Mouse (Mus musculus) MEL (cell line): ENCODE results near the gene Col1a1. TPM values are rescaled to one million over a fixed set of nuclear protein-coding genes. Genes with fewer than 3 reads are reported as not detected.

Experiments
- DNase-seq: peaks from one replicate; pipeline ENCODE4 v3.0.0; 2011; ENCODE audit warnings: low read depth, low spot score
- H3K27ac ChIP-seq: 2 replicates; pipeline ENCODE4 v1.5.1; 2012; ENCODE audit warnings: low read depth, mild to moderate bottlenecking, control low read depth, low read length, moderate library complexity; ENCODE audit not compliant: control insufficient read depth
- H3K27me3 ChIP-seq, 2 experiments: fragments of 150-350 bp in 1 of 2; sonication (generic) in 1 of 2; 2 replicates each; pipeline ENCODE4 v1.6.1; 2012; ENCODE audit warnings: low read length in 2 of 2, mild to moderate bottlenecking in 2 of 2, improper control_type of control experiment in 1 of 2, moderate library complexity in 1 of 2; ENCODE audit not compliant: insufficient read depth in 2 of 2, control insufficient read depth in 1 of 2
- H3K36me3 ChIP-seq, 2 experiments: 2 replicates each; pipeline ENCODE4 v1.6.1; 2012 to 2014; ENCODE audit warnings: low read length in 2 of 2, improper control_type of control experiment in 1 of 2, inconsistent platforms in 1 of 2, mild to moderate bottlenecking in 1 of 2; ENCODE audit not compliant: insufficient read depth in 2 of 2, control insufficient read depth in 1 of 2
- H3K4me1 ChIP-seq, 2 experiments: fragments of 150-350 bp in 1 of 2; sonication (generic) in 1 of 2; 2 replicates each; pipeline ENCODE4 v1.6.1; 2012; ENCODE audit warnings: low read length in 2 of 2, improper control_type of control experiment in 1 of 2, mild to moderate bottlenecking in 1 of 2; ENCODE audit not compliant: insufficient read depth in 2 of 2, control insufficient read depth in 1 of 2
- H3K4me3 ChIP-seq, 2 experiments: fragments of 150-350 bp in 1 of 2; sonication (generic) in 1 of 2; 2 replicates each; pipeline ENCODE4 v1.5.1; 2012; ENCODE audit warnings: low read depth in 2 of 2, low read length in 2 of 2, mild to moderate bottlenecking in 2 of 2, moderate library complexity in 2 of 2, control low read depth in 1 of 2, improper control_type of control experiment in 1 of 2; ENCODE audit not compliant: control insufficient read depth in 1 of 2, insufficient read depth in 1 of 2
- H3K79me2 ChIP-seq: 2 replicates; pipeline ENCODE4 v1.6.1; 2012; ENCODE audit warnings: mild to moderate bottlenecking, low read length, moderate library complexity; ENCODE audit not compliant: control insufficient read depth, poor library complexity, insufficient read depth
- H3K9ac ChIP-seq: 2 replicates; pipeline ENCODE4 v1.6.1; 2012; ENCODE audit warnings: low read depth, mild to moderate bottlenecking, control low read depth, low read length, moderate library complexity; ENCODE audit not compliant: control insufficient read depth, poor library complexity, severe bottlenecking
- H3K9me3 ChIP-seq: fragments of 150-350 bp; sonication (generic); replicated peaks from 2 replicates; pipeline ENCODE4 v1.6.1; 2012; ENCODE audit warnings: mild to moderate bottlenecking, low read length, improper control_type of control experiment, moderate library complexity; ENCODE audit not compliant: insufficient read depth
- CHD2 ChIP-seq: IDR thresholded peaks from 2 replicates; pipeline ENCODE4 v1.6.1; 2011; ENCODE audit warnings: low read length, improper control_type of control experiment
- E2F4 ChIP-seq: IDR thresholded peaks from 2 replicates; pipeline ENCODE4 v1.6.1; 2011; ENCODE audit warnings: low read depth, low read length, improper control_type of control experiment, borderline replicate concordance
- ELF1 ChIP-seq: IDR thresholded peaks from 2 replicates; pipeline ENCODE4 v1.6.1; 2014; ENCODE audit warnings: low read depth, mild to moderate bottlenecking, inconsistent platforms, low read length, improper control_type of control experiment, moderate library complexity
- GABPA ChIP-seq: IDR thresholded peaks from 2 replicates; pipeline ENCODE4 v1.6.1; 2012; ENCODE audit warnings: low read depth, mild to moderate bottlenecking, inconsistent platforms, low read length, improper control_type of control experiment, moderate library complexity
- KAT2A ChIP-seq: conservative IDR thresholded peaks from 2 replicates; pipeline ENCODE4 v1.6.1; 2012; ENCODE audit warnings: low read depth, low read length, improper control_type of control experiment, inconsistent platforms
- MAX ChIP-seq: IDR thresholded peaks from 2 replicates; pipeline ENCODE4 v1.6.1; 2011; ENCODE audit warnings: low read length, improper control_type of control experiment
- MEF2A ChIP-seq: IDR thresholded peaks from 2 replicates; pipeline ENCODE4 v1.6.1; 2014; ENCODE audit warnings: low read depth, mild to moderate bottlenecking, inconsistent platforms, low read length, improper control_type of control experiment; ENCODE audit not compliant: poor library complexity, insufficient replicate concordance, severe bottlenecking; ENCODE audit errors: extremely low read depth
- MXI1 ChIP-seq: IDR thresholded peaks from 2 replicates; pipeline ENCODE4 v1.6.1; 2011; ENCODE audit warnings: mild to moderate bottlenecking, low read depth, low read length, improper control_type of control experiment
- MYB ChIP-seq: IDR thresholded peaks from 2 replicates; pipeline ENCODE4 v1.6.1; 2011; ENCODE audit warnings: mild to moderate bottlenecking, low read depth, low read length, improper control_type of control experiment
- MYC ChIP-seq: IDR thresholded peaks from 2 replicates; pipeline ENCODE4 v1.6.1; 2011; ENCODE audit warnings: low read depth, mild to moderate bottlenecking, low read length, improper control_type of control experiment, moderate library complexity
- NELFE ChIP-seq: IDR thresholded peaks from 2 replicates; pipeline ENCODE4 v1.6.1; 2011; ENCODE audit warnings: low read depth, low read length, improper control_type of control experiment
- NRF1 ChIP-seq: IDR thresholded peaks from 2 replicates; pipeline ENCODE4 v1.6.1; 2014; ENCODE audit warnings: low read depth, mild to moderate bottlenecking, inconsistent platforms, low read length, improper control_type of control experiment, moderate library complexity; ENCODE audit not compliant: poor library complexity, insufficient read depth, severe bottlenecking
- POLR2AphosphoS2 ChIP-seq: IDR thresholded peaks from 2 replicates; pipeline ENCODE4 v1.6.1; 2011; ENCODE audit warnings: low read length, improper control_type of control experiment
- POLR2AphosphoS5 ChIP-seq: IDR thresholded peaks from 2 replicates; pipeline ENCODE4 v1.6.1; 2012; ENCODE audit warnings: low read depth, borderline replicate concordance, mild to moderate bottlenecking, inconsistent platforms, low read length, moderate library complexity, mixed read lengths
- SIN3A ChIP-seq: IDR thresholded peaks from 2 replicates; pipeline ENCODE4 v1.6.1; 2012; ENCODE audit warnings: low read length, improper control_type of control experiment, inconsistent platforms
- TAL1 ChIP-seq: IDR thresholded peaks from 2 replicates; pipeline ENCODE4 v1.6.1; 2012; ENCODE audit warnings: mild to moderate bottlenecking, inconsistent platforms, low read length, moderate library complexity, mixed read lengths
- TBP ChIP-seq: IDR thresholded peaks from 2 replicates; pipeline ENCODE4 v1.8.0; 2011; ENCODE audit warnings: low read depth, low read length, improper control_type of control experiment
- UBTF ChIP-seq: IDR thresholded peaks from 2 replicates; pipeline ENCODE4 v1.6.1; 2012; ENCODE audit warnings: low read depth, mild to moderate bottlenecking, inconsistent platforms, low read length, improper control_type of control experiment, moderate library complexity, borderline replicate concordance; ENCODE audit not compliant: insufficient read depth
- USF2 ChIP-seq, 2 experiments: IDR thresholded peaks; 2 replicates each; pipeline ENCODE4 v1.6.1; 2011 to 2012; ENCODE audit warnings: improper control_type of control experiment in 2 of 2, low read length in 2 of 2, borderline replicate concordance in 1 of 2, inconsistent platforms in 1 of 2, low read depth in 1 of 2, mild to moderate bottlenecking in 1 of 2; ENCODE audit not compliant: insufficient read depth in 1 of 2
- ZKSCAN1 ChIP-seq: IDR thresholded peaks from 2 replicates; pipeline ENCODE4 v1.6.1; 2012; ENCODE audit warnings: low read depth, mild to moderate bottlenecking, inconsistent platforms, low read length, improper control_type of control experiment, moderate library complexity
- polyA plus RNA-seq, 2 experiments: library from polyadenylated mRNA; stranded (reverse) in 1 of 2; unstranded in 1 of 2; fragments of >175 nt in 1 of 2; fragments of >200 nt in 1 of 2; gene quantifications; 2 replicates each; pipeline versions ENCODE4 v1.2.1 to v1.2.4; 2012; ENCODE audit warnings: low replicate concordance in 2 of 2, low read depth in 1 of 2; ENCODE audit not compliant: insufficient read length in 2 of 2, insufficient read depth in 1 of 2, missing spikeins in 1 of 2
- total RNA-seq: library from RNA; depleted of rRNA; stranded (reverse); fragments of 300-350 nt; gene quantifications from 2 replicates; pipeline ENCODE4 v1.2.3, GENCODE M21; 2012

Gene Col1a1
- total and polyA plus RNA-seq, 3 experiments, result 0.12 to 0.61 TPM; not detected in 1

- no peaks in the 10 kb centered on the region for H3K9me3 ChIP-seq
- no peak overlapping the region for H3K27ac ChIP-seq
- peaks cover 0 to 11% of the 10 kb centered on the region in 2 experiments; a peak in 3 of 4 replicates for H3K4me1 ChIP-seq
- H3K27me3 ChIP-seq, result 0 out of 4 replicates have a peak, but pooled peaks cover 0 to 1% of the 10 kb centered on the region in 2 experiments
- DNase-seq, result no peak
- H3K79me2 ChIP-seq, result no peaks in the 10 kb centered on the region
- TF ChIP-seq TBP (no peak), NELFE (no peak), POLR2AphosphoS5 (no peak), MYB (no peak), ELF1 (no peak), UBTF (no peak), POLR2AphosphoS2 (no peak), E2F4 (no peak), SIN3A (no peak), MYC (no peak), KAT2A (no peak), MAX (no peak), MEF2A (no peak), CHD2 (no peak), TAL1 (no peak), NRF1 (no peak), ZKSCAN1 (no peak), GABPA (no peak), MXI1 (no peak), USF2 (IDR thresholded peaks at IDR 0.05; ENCODE audit: borderline replicate concordance in 1 of 2, insufficient read depth in 1 of 2, low read depth in 1 of 2, low read length in 2 of 2) (no peak)
- TF ChIP-seq, all 39 proteins: peak for 0
- H3K9ac ChIP-seq, result no peak overlapping the region
- H3K36me3 ChIP-seq, result no peaks in the 10 kb centered on the region
- H3K4me3 ChIP-seq, result peak overlapping the region; percentile 54 to 78; a peak in 3 of 4 replicates
Measured at GRCm38 (mm10) chr11:94941776-94942175, 5.8 kb downstream of the Col1a1 start.
